Mouse (Mus musculus): ENCODE data around the gene Sdc4.

DNA sequence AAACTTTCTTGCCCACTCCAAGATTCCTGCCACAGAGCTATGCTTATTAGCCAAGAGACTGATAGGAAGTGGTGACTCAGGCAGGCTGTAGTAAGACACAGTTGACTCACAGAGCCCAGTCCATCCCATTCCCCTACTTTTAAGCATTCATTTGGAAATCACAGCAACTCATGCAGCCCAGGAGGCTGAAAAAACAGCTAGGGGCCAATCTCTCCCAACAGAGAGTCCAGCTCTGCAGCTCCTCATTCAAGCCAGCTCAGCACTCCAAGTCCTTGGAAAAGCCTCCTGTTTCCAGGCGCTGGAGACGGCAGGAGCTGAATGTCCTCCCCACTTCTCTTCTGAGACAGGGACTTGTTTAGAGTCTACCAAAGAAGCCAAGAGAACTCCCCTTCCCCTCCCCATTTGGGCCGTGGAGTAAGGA is 4.7 kb downstream of the Sdc4 start:
- TF ChIP-seq CTCF (conservative IDR thresholded peaks at IDR 0.05; ENCODE audit: low read length) (no peak), POU5F1 (IDR thresholded peaks at IDR 0.05; ENCODE audit: borderline replicate concordance, low read length) (no peak)
